Mouse (Mus musculus) left cerebral cortex, adult 2 months (tissue): ENCODE results near the gene C3ar1. TPM values are rescaled to one million over a fixed set of nuclear protein-coding genes. Genes with fewer than 3 reads are reported as not detected.

Experiments used
- DNase-seq, 2 experiments: peaks; one replicate each; pipeline ENCODE4 v3.0.0; 2021 to 2022; ENCODE audit warnings: low spot score in 2 of 2, mixed read lengths in 1 of 2; ENCODE audit errors: extremely low spot score in 1 of 2
- H3K27ac ChIP-seq: fragments of 200-600 bp; 2 replicates; pipeline ENCODE4 v1.8.1; 2022
- H3K4me3 ChIP-seq: fragments of 200-600 bp; 2 replicates; pipeline ENCODE4 v1.8.1; 2022
- CTCF ChIP-seq: fragments of 200-600 bp; IDR thresholded peaks from 2 replicates; pipeline ENCODE4 v1.8.1; 2022; ENCODE audit warnings: antibody characterized with exemption, mild to moderate bottlenecking, moderate library complexity
- intact Hi-C: fragments of 180-260 bp; cut with DNase I; formaldehyde crosslinking; loops from one replicate; pipeline ENCODE4 v1.15.1; 2025
- microRNA-seq, 2 experiments: library from miRNA; unstranded; fragments of <30 nt; microRNA quantifications; one replicate each; pipeline ENCODE4 v1.2.0; 2021
- total RNA-seq, 2 experiments: library from RNA; stranded (reverse); gene quantifications; 2 replicates each; pipeline ENCODE4 v1.2.3; 2021

Gene C3ar1
- total RNA-seq, 2 experiments from 2014 or later = 0.47 to 0.75 TPM

GRCm38 (mm10) chr6:122811280-122811652, 44.7 kb downstream of the C3ar1 start:
- TF ChIP-seq CTCF = no peak
- Histone ChIP-seq H3K4me3 (peak overlapping the region; percentile 90), H3K27ac (peak overlapping the region; percentile 99)
- intact Hi-C loops = loop anchor here (1.0 to 2.0 kb wide), 2 partner anchors 8 to 64 kb away; partner anchors contain the start of genes Foxj2 and Necap1
- DNase-seq = peak; percentile 90 to 93

DNA sequence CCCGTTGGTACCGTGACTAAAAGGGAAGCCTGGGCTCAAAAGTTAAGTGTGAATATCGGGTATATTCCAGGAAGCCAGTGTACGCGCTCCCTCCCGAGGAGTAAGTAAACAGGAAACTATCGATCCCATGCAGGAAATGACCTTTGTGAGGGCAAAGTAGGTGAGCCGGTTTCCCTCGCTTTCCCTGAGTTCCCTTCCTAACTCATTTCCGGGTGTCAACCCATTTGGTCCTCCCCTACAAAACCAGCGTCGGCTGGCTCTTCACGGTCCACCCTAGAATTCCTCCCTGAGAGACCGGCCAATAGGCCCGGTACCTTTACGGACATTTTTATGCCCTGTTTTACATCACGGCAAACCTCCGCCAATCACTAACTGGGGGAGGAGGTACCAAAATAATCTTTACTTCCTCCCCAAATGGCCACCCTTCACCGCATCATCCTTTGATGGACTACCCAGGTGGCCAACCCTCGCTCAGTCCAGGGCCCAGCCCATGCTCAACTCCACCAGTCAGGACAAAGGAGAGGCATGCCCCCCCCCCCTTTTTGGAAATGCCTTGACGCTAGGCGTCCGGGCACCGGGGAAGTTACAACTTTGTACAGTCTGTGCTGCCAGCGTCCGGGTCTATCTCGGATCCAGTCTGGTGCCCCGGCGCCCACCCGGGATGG, 45.2 kb downstream of the C3ar1 start:
- Histone ChIP-seq H3K4me3 (peak overlapping the region; percentile 90), H3K27ac (peak overlapping the region; percentile 99)
- peak; percentile 95 to 97 for DNase-seq
- intact Hi-C loops = loop anchor here (1.0 to 2.0 kb wide), 2 partner anchors 9 to 64 kb away; partner anchors contain the start of genes Foxj2 and Necap1
- TF ChIP-seq CTCF = no peak; the same call in 1 of the 2 replicates

DNA sequence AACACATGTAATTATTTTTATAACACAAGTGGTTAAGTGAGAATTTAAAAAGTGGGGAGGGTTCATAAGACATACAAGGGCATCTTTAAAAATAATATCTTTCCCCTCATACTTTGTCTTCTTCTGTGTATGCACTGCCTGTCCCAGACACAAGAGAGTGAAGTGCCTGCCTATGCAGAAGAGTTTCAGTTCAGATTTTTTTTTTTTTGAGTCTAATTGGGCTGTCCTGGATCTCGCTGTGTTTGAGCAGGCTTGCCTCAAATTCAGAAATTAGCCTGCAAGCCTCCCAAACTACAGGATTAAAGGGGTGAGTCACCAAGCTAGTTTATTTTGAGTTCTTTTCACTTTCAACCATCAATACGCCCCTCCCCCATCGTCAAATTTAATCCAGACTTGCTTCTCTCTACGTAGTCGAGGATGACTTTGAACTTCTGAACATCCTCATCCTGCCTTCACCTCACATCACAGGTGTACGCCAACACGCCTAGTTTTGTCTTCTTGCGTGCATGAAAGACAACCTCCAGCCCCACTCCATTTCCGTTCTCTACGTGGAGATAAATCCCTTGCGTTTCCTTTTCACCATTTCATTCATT, 45.8 kb downstream of the C3ar1 start:
- Histone ChIP-seq H3K27ac (peak overlapping the region; percentile 99), H3K4me3 (peak overlapping the region; percentile 90)
- TF ChIP-seq CTCF = no peak
- intact Hi-C loops = loop anchor here (2.0 kb wide), 1 partner anchor 65 kb away; the partner anchor contains the start of gene Necap1
- no peak for DNase-seq

DNA sequence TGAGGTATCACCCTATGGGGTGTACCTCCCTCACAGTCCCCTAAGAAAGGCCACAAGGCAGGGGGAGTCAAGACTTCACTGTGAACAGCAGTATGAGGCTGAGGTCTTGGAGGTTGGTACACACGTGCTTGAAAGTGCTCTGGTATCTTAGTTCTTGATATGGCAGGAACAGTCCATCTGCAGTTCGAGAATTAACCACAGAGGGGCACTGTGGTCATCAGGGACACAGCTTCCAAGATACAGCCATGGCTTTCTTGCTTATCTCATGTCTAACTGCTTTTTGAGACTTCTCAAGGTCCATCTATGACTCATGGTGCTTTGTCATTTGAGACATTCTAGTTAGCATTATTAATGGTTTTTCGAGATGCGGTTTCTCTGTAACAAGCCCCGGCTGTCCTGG, 51.5 kb downstream of the C3ar1 start:
- TF ChIP-seq CTCF = peak; percentile 83
- Histone ChIP-seq H3K4me3 (no peak overlapping the region), H3K27ac (no peak overlapping the region)
- peak; percentile 71 to 82 for DNase-seq
- intact Hi-C loops = loop anchor here (5.0 kb wide), 1 partner anchor 62 kb away; no protein-coding TSS in a partner anchor

DNA sequence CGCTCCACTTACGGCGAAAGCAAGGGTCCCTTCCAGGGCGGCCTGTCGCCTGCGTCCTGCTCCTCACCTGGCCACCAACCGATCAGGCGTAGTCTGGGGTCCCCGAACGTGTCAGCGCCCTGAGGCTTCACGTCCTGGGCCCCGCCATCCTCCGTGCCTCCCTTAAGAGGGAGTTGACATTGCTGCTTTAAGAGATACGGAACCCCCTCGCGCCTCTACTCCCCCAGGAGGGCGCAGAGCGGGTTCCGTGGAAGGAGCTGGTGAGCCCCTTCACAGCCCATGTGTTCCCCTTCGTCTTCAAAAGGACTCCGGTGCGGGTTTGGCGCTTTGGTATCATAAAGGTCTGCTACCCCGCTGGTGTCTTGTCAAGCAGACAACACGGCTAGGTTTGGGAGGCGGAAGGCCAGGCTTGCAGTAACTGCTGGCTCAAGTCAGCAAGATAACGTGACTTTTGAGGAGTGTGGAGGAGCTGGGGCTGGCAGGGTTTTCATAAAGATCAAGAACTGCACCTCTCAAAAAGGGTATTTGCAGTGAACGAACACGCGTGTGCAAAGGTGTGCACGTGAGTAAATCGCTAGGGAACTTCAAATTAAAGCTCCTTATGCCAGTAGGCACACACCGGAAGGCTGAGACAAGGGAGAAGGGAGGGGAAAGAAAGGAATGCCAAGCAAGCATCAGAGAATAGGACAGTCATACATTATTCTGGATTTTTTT, 54.0 kb downstream of the C3ar1 start:
- H3K27ac ChIP-seq = peak overlapping the region; percentile 92
- no peak for TF ChIP-seq CTCF
- DNase-seq = peak; percentile 39 to 54
- intact Hi-C loops = loop anchor here (2.0 to 5.0 kb wide), 3 partner anchors 37 to 119 kb away; no protein-coding TSS in a partner anchor
- peak overlapping the region; percentile 55 for H3K4me3 ChIP-seq

GRCm38 (mm10) chr6:122801301-122801800, 54.6 kb downstream of the C3ar1 start, which contains the start of gene Slc2a3:
Slc2a3 (minus strand) TSS chr6:122801640.
- H3K27ac ChIP-seq = peak within 1 kb of the TSS; percentile 92
- TF ChIP-seq CTCF = no peak
- peak; percentile 66 to 76 for DNase-seq
- peak within 1 kb of the TSS; percentile 55 for H3K4me3 ChIP-seq
- intact Hi-C loops = loop anchor here (2.0 to 5.0 kb wide), 3 partner anchors 37 to 119 kb away; no protein-coding TSS in a partner anchor

DNA sequence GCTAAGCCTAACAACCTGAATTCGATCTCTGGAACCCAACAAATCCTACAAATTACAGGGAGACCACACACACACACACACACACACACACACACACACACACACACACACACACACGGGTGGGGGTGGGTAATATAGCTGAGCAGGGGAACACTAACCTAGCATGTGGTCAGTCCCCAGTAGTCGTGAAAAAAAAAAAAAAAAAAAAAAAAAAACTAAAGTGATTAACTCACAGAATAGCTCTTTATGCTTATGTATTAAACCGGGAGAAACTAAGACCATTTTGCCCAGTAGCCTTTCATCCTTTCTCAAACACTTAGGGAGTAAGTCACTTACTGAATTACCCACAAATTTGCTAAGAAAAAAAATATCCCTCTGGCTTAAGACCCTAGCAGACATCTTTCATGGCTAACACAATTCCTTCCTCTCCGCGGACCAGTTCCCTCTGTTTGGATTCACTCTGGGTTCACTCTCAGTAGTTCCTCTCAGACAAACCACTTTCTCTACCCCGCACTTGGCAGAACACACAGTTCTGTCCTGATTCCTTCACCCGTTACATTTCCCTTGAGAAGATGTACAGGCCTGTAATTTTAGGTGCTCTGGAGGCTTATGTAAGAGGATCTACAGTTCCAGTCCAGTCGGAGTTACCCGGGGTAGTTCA, 55.2 kb downstream of the C3ar1 start:
- DNase-seq = peak in 1 of 2 experiments; percentile 56
- intact Hi-C loops = loop anchor here (2.0 to 5.0 kb wide), 3 partner anchors 36 to 118 kb away; no protein-coding TSS in a partner anchor
- Histone ChIP-seq H3K4me3 (peak overlapping the region; percentile 55), H3K27ac (peak overlapping the region; percentile 92)
- TF ChIP-seq CTCF = no peak

Small RNA genes within 50 kb of the gene (microRNA-seq; reads per million reads assigned to microRNA genes)
- gene Mir7231 = 0.73 to 1.2 reads per million in 2 experiments

Other genes with a start within 250 kb of the C3ar1 start
- not detected for gene Gdf3, start 246.1 kb downstream of the C3ar1 start, total RNA-seq
- gene Dppa3, start 229.8 kb downstream of the C3ar1 start, total RNA-seq = not detected
- gene Nanog, start 148.7 kb downstream of the C3ar1 start, total RNA-seq = not detected
- gene Slc2a3, start 54.5 kb downstream of the C3ar1 start, total RNA-seq = 100 to 1,000 TPM; 111 to 128 TPM
- gene Foxj2, start 36.2 kb downstream of the C3ar1 start, total RNA-seq = 10 to 100 TPM; 28.4 to 29.2 TPM
- 100 to 1,000 TPM; 171 to 192 TPM for gene Necap1, start 18.3 kb upstream of the C3ar1 start, total RNA-seq
- under 1 TPM; 0.58 to 0.86 TPM for gene Clec4a1, start 65.7 kb upstream of the C3ar1 start, total RNA-seq
- gene Clec4a3, start 96.4 kb upstream of the C3ar1 start, total RNA-seq = 1 to 10 TPM; 1.5 to 2.0 TPM
- not detected for gene Clec4a4, start 134.2 kb upstream of the C3ar1 start, total RNA-seq
- gene Clec4b1, start 193.8 kb upstream of the C3ar1 start, total RNA-seq = not detected